Mouse (Mus musculus) liver, embryonic 12.5 days (tissue): Measurements from ENCODE around the gene Pde9a. TPM values are rescaled to one million over a fixed set of nuclear protein-coding genes. Genes with fewer than 3 reads are reported as not detected.

Experiments
- ATAC-seq: fragments of 200-750 bp; cut with Nextera tagmentation; 2 replicates; pipeline ENCODE4 v1.8.0; 2017; ENCODE audit warnings: moderate number of reproducible peaks, mild to moderate bottlenecking, moderate library complexity
- H3K27ac ChIP-seq: fragments of 300-500 bp; sonication (generic); 2 replicates; pipeline ENCODE4 v1.5.1; 2016; ENCODE audit warnings: mild to moderate bottlenecking
- H3K27me3 ChIP-seq: fragments of 300-500 bp; sonication (generic); replicated peaks from 2 replicates; pipeline ENCODE4 v1.6.1; 2016; ENCODE audit warnings: mild to moderate bottlenecking, moderate library complexity
- H3K36me3 ChIP-seq: fragments of 300-500 bp; sonication (generic); 2 replicates; pipeline ENCODE4 v1.6.1; 2016; ENCODE audit warnings: mild to moderate bottlenecking, moderate library complexity
- H3K4me1 ChIP-seq: fragments of 300-500 bp; sonication (generic); 2 replicates; pipeline ENCODE4 v1.6.1; 2016
- H3K4me2 ChIP-seq: fragments of 300-500 bp; sonication (generic); 2 replicates; pipeline ENCODE4 v1.6.1; 2016; ENCODE audit warnings: mild to moderate bottlenecking, moderate library complexity
- H3K4me3 ChIP-seq: fragments of 300-500 bp; sonication (generic); 2 replicates; pipeline ENCODE4 v1.5.1; 2016; ENCODE audit warnings: mild to moderate bottlenecking, moderate library complexity
- H3K9ac ChIP-seq: fragments of 300-500 bp; sonication (generic); 2 replicates; pipeline ENCODE4 v1.6.1; 2016; ENCODE audit warnings: mild to moderate bottlenecking, moderate library complexity
- H3K9me3 ChIP-seq: fragments of 300-500 bp; sonication (generic); replicated peaks from 2 replicates; pipeline ENCODE4 v1.6.1; 2016; ENCODE audit warnings: mild to moderate bottlenecking, moderate library complexity
- WGBS: fragments of 180-500 bp; shearing (Covaris S2); methylation state at CpG from one replicate; pipeline ENCODE4 v1.1.7; 2016; ENCODE audit not compliant: insufficient replicate concordance; 5-methylcytosine and 5-hydroxymethylcytosine counted together
- polyA plus RNA-seq: library from polyadenylated mRNA; unstranded; fragments of >200 nt; fragmentation: Nextera tagmentation; extraction: Ambion mirVana; gene quantifications from 2 replicates; pipeline ENCODE4 v1.2.1, GENCODE M21; 2016

Gene Pde9a
- polyA plus RNA-seq, 1 experiment from 2014 or later: 5.6 TPM

DNA sequence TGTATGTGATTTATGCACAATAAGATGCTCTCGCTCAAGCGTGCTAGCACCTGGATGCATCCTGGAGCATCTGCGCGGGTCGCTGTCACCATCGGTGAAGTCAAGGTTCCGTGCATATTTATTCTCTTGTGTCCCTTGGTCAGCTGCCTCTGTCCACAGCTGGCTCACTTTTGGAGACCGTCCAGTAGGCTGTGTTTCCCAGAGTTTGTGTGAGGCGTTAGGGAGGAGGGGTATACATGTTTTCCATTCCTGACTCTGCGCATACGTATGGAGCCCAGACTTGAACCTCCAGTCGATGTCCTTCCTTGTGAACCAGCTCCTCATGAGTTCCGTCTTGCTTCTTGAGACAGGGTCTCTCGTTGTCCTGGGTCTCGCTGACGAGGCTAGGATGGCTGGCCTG is 34.6 kb downstream of the Pde9a start:
- no peaks in the 10 kb centered on the region for H3K36me3 ChIP-seq
- ATAC-seq: no peak
- no peaks in the 10 kb centered on the region for H3K9me3 ChIP-seq
- no peak overlapping the region for H3K27ac ChIP-seq
- H3K4me3 ChIP-seq: no peak overlapping the region
- no peaks in the 10 kb centered on the region for H3K27me3 ChIP-seq
- 76% methylated on average over 16 of the region's 16 CpGs for WGBS
- H3K4me2 ChIP-seq: no peak overlapping the region
- no peaks in the 10 kb centered on the region for H3K4me1 ChIP-seq
- no peak overlapping the region for H3K9ac ChIP-seq

DNA sequence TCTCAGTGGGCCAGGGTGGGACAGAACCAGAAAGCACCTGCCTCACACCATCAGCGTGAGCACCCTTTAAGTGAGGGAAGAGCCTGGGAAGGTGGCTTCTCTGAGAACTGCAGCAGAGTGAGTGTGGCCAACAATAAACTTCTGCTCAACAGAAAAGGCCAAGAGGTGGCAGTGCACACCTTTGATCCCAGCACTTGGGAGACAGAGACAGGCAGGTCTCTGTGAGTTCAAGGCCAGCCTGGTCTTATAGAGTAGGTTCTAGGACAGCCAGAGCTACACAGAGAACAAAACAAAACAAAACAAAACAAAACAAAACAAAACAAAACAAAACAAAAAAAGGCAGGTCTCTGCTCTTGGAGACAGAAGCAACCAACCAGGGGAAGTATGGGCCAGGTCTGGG is 36.4 kb downstream of the Pde9a start:
- no peak overlapping the region for H3K9ac ChIP-seq
- 68% methylated on average over 1 of the region's 1 CpGs for WGBS
- no peaks in the 10 kb centered on the region for H3K27me3 ChIP-seq
- H3K9me3 ChIP-seq: no peaks in the 10 kb centered on the region
- no peak overlapping the region for H3K27ac ChIP-seq
- no peak overlapping the region for H3K4me2 ChIP-seq
- H3K36me3 ChIP-seq: no peaks in the 10 kb centered on the region
- ATAC-seq: no peak
- no peaks in the 10 kb centered on the region for H3K4me1 ChIP-seq
- H3K4me3 ChIP-seq: no peak overlapping the region

GRCm38 (mm10) chr17:31423020-31423419 is 37.0 kb downstream of the Pde9a start:
- ATAC-seq: no peak
- no peaks in the 10 kb centered on the region for H3K9me3 ChIP-seq

GRCm38 (mm10) chr17:31424358-31424757 is 38.3 kb downstream of the Pde9a start:
- H3K4me3 ChIP-seq: no peak overlapping the region
- H3K27me3 ChIP-seq: no peaks in the 10 kb centered on the region
- peaks cover 1% of the 10 kb centered on the region; the same call in 1 of the 2 replicates for H3K36me3 ChIP-seq
- no peak overlapping the region for H3K9ac ChIP-seq
- no peaks in the 10 kb centered on the region for H3K4me1 ChIP-seq
- WGBS: 71% methylated on average over 4 of the region's 4 CpGs
- peaks cover 1% of the 10 kb centered on the region; the same call in 1 of the 2 replicates for H3K9me3 ChIP-seq
- no peak overlapping the region for H3K4me2 ChIP-seq
- ATAC-seq: no peak
- H3K27ac ChIP-seq: no peak overlapping the region

More at GRCm38 (mm10) chr17:31423020-31423419, 37.0 kb downstream of the Pde9a start:
- Histone ChIP-seq H3K9ac (no peak overlapping the region), H3K36me3 (no peaks in the 10 kb centered on the region), H3K4me3 (no peak overlapping the region), H3K4me2 (no peak overlapping the region), H3K27ac (no peak overlapping the region), H3K27me3 (no peaks in the 10 kb centered on the region), H3K4me1 (no peaks in the 10 kb centered on the region)
- WGBS: 32% methylated on average over 2 of the region's 2 CpGs

DNA sequence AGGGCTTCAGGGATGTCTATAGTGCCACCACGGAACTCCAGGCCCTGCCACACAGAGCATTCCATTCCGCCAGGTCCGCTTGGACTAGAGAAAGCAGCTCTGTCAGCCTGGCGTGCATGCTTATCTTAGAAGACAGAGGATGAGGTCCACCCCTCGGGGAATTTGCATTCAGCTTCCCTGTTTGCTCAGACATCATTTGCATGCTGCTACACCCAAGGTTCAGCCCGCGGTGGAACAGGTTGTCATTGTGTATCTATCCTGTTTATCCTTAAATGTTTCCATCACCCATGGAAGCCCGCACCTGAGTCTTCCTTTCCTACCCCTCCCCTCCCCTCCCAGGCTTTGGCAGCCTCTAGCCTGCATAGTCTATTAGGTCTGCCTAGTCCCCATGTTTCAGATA is 38.8 kb downstream of the Pde9a start:
- H3K27me3 ChIP-seq: no peaks in the 10 kb centered on the region
- no peak overlapping the region for H3K4me2 ChIP-seq
- H3K36me3 ChIP-seq: peaks cover 3% of the 10 kb centered on the region; the same call in 1 of the 2 replicates
- H3K9me3 ChIP-seq: peaks cover 4% of the 10 kb centered on the region; the same call in 1 of the 2 replicates
- no peaks in the 10 kb centered on the region for H3K4me1 ChIP-seq
- no peak overlapping the region for H3K9ac ChIP-seq
- 32% methylated on average over 8 of the region's 8 CpGs for WGBS
- no peak for ATAC-seq
- H3K27ac ChIP-seq: no peak overlapping the region
- no peak overlapping the region for H3K4me3 ChIP-seq

DNA sequence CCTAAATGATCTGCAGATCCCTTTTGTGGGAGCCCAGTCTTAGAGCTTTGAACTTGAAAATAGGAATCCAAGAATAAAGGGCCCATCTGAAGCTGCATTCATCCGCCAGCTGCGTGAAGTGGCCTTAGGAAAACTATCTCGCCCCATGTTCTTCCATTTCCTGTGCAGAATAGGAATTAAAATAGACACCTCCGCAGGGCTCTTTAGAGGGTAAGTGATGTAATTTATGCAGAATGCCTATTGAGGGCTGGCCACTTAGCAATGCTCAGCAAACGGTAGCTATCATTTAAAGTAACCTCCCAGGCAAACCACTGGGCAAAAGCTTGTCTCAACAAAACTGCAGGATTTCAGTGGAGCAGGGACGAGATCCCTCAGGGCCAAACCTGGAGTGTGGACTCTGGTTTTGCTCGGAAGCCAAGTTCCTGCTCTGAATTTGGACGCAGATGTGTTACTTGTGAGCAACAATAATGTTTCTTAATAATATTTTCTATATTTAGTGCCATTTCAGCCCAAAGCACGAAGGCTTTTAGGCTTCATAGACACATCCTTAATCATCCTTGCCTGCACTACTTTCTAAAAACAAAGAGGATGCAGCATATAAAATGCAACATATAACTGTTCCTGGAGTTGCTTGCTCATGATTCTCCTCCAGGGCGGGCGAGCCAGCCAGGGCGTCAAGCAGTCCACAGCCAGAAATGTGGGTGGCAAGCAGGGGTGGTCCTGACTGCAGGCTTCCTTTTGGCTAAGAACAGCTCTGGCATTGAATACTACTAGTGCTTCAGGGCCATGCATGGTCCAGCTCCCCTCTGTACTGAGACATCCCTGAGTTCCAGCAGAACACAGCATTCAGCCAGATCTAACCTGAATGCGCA is 40.1 kb downstream of the Pde9a start:
- no peak for ATAC-seq
- Histone ChIP-seq H3K36me3 (peaks cover 9% of the 10 kb centered on the region), H3K4me1 (no peaks in the 10 kb centered on the region), H3K9ac (no peak overlapping the region), H3K4me2 (no peak overlapping the region), H3K27ac (no peak overlapping the region), H3K9me3 (peaks cover 4% of the 10 kb centered on the region; the same call in 1 of the 2 replicates), H3K4me3 (no peak overlapping the region), H3K27me3 (no peaks in the 10 kb centered on the region)
- WGBS: 69% methylated on average over 13 of the region's 13 CpGs

DNA sequence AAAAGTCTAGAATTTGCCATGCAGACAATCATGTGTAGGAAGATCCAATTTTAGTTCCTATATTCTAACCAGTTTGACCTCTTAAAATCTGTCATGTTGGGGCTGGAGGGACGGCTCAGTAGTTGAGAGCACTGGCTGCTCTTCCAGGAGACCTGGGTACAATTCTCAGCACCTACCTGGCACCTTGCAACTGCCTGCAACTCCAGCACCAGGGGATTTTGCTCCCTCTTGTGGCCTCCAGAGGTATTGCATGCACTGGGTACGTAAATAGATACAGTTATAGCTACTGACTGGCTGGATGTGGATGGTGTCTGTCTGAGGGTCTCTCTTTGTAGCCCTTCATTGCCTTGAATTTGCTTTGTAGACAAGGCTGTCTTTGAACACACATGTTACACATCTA is 43.4 kb downstream of the Pde9a start:
- H3K27ac ChIP-seq: no peak overlapping the region
- H3K36me3 ChIP-seq: peaks cover 9% of the 10 kb centered on the region
- no peak overlapping the region for H3K4me3 ChIP-seq
- ATAC-seq: no peak
- no peak overlapping the region for H3K9ac ChIP-seq
- H3K9me3 ChIP-seq: peaks cover 4% of the 10 kb centered on the region; the same call in 1 of the 2 replicates
- WGBS: 70% methylated on average over 2 of the region's 2 CpGs
- peaks cover 6% of the 10 kb centered on the region; the same call in 1 of the 2 replicates for H3K4me1 ChIP-seq
- H3K4me2 ChIP-seq: no peak overlapping the region
- peaks cover 9% of the 10 kb centered on the region for H3K27me3 ChIP-seq

DNA sequence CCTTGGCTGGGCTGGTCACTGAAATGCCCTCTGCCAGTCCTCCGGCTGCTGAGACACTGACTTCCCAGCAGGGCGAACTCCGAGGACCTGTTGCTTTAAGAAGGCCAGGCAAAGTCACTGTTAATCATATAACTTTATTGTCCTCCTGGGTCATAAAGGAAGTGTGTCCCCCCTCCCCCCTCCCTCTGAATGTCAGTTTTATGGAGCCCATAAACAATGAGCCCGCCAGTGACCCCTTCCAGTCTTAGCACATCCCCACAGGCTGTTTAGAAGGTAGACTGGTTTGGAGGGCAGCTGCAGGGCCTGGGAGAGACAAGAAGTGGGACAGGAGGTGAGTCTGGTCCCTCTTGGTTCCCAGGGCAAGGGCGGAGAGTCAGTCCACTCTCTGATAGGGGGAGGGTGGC is 46.9 kb downstream of the Pde9a start:
- H3K27ac ChIP-seq: no peak overlapping the region
- H3K9me3 ChIP-seq: peaks cover 4% of the 10 kb centered on the region; the same call in 1 of the 2 replicates
- no peak overlapping the region for H3K4me3 ChIP-seq
- peaks cover 9% of the 10 kb centered on the region for H3K36me3 ChIP-seq
- WGBS: 55% methylated on average over 5 of the region's 5 CpGs
- no peak for ATAC-seq
- H3K27me3 ChIP-seq: peaks cover 9% of the 10 kb centered on the region
- H3K4me2 ChIP-seq: no peak overlapping the region
- H3K9ac ChIP-seq: no peak overlapping the region
- peaks cover 6% of the 10 kb centered on the region; the same call in 1 of the 2 replicates for H3K4me1 ChIP-seq

DNA sequence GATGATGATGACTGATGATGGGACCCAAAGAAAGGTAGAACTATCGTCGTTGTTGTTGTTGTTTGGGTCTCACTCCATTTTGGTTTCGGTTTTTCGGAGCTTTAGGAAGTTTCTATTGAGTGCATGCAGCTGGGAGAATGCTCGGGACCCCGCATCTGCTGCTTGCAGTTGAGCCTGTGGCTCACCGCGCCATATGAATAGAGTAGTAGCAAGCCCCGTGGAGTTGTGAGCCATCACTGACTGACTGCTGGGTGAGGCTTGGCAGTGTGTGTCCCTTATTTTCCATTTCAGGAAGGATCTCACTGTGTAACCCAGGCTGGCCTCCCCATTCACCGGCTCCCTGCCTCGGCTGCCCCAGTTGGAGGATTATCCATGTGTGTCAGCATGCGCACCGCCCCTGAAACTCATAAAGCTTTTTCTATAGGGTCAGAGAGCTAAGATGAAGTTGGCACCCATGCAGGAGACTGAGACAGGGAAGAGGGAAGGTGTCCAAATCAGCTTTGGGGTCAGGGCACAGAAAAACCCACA is 47.5 kb downstream of the Pde9a start:
- no peak overlapping the region for H3K4me2 ChIP-seq
- 47% methylated on average over 13 of the region's 13 CpGs for WGBS
- no peak for ATAC-seq
- H3K27me3 ChIP-seq: peaks cover 9% of the 10 kb centered on the region
- H3K9me3 ChIP-seq: peaks cover 4% of the 10 kb centered on the region; the same call in 1 of the 2 replicates
- H3K4me3 ChIP-seq: no peak overlapping the region
- no peak overlapping the region for H3K27ac ChIP-seq
- peaks cover 6% of the 10 kb centered on the region; the same call in 1 of the 2 replicates for H3K4me1 ChIP-seq
- no peak overlapping the region for H3K9ac ChIP-seq
- peaks cover 9% of the 10 kb centered on the region for H3K36me3 ChIP-seq

GRCm38 (mm10) chr17:31433978-31434797 is 48.2 kb downstream of the Pde9a start:
- peaks cover 9% of the 10 kb centered on the region for H3K36me3 ChIP-seq
- H3K4me3 ChIP-seq: no peak overlapping the region
- no peak overlapping the region for H3K4me2 ChIP-seq
- H3K9me3 ChIP-seq: peaks cover 4% of the 10 kb centered on the region; the same call in 1 of the 2 replicates
- H3K27ac ChIP-seq: no peak overlapping the region
- ATAC-seq: no peak
- H3K27me3 ChIP-seq: peaks cover 9% of the 10 kb centered on the region
- H3K4me1 ChIP-seq: peaks cover 6% of the 10 kb centered on the region; the same call in 1 of the 2 replicates
- H3K9ac ChIP-seq: no peak overlapping the region
- WGBS: 21% methylated on average over 16 of the region's 16 CpGs

GRCm38 (mm10) chr17:31434825-31435325 is 48.9 kb downstream of the Pde9a start:
- H3K27me3 ChIP-seq: peaks cover 9% of the 10 kb centered on the region
- no peak overlapping the region for H3K4me2 ChIP-seq
- H3K9me3 ChIP-seq: no peaks in the 10 kb centered on the region
- H3K9ac ChIP-seq: no peak overlapping the region
- peaks cover 6% of the 10 kb centered on the region; the same call in 1 of the 2 replicates for H3K36me3 ChIP-seq
- peaks cover 6% of the 10 kb centered on the region; the same call in 1 of the 2 replicates for H3K4me1 ChIP-seq
- H3K27ac ChIP-seq: no peak overlapping the region
- 17% methylated on average over 8 of the region's 8 CpGs for WGBS
- no peak overlapping the region for H3K4me3 ChIP-seq
- ATAC-seq: no peak
